Mouse (Mus musculus): ENCODE data around the gene Gm21969.

The Gm21969 gene

DNA sequence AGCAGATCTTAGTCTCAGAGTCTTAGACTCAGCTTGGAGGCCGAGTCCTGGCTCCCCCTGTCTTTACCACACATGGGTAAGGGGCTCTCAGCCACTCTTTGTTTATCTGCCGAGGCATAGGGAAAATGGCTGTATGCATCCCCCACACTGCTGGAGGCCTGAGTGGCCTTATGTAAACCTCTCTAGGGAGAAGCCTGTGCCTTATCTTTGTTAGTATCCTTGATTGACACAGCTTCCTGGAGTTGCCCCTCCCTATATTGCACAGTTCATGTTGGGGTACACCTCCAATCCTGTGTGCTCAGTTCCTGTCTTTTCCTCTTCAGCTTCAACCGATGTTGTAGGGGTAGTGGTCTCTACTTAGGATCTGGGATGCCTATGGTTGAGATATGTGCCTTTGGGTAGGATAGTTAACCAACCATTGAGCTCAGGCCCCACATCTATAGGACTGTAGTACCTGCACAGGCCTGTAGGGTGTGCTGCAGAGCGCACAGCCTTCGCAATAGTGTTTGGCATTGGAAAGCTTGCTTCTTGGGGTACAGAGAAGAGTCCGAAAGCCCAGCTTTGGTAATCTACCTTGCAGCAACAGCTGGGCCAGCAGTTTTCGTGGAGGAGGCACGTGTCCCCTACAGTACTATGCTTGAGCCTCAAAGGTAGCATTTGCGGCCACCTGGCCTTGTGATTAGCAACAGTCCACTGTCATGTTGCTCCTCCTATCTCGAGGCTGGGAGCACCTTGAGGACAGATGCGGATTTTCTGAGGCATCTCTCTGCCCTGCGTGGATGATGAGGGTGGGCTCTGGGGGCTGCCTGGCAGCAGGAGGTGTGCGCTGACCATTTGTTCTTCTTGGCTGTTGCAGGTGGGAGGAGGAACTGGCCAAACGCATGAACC, at the start of gene Gm21969:
Gene Gm21969 (plus strand): TSS at position 830 of the 888 bp plus-strand sequence.
- in situ Hi-C loops (cut with MboI): no loop called here

DNA sequence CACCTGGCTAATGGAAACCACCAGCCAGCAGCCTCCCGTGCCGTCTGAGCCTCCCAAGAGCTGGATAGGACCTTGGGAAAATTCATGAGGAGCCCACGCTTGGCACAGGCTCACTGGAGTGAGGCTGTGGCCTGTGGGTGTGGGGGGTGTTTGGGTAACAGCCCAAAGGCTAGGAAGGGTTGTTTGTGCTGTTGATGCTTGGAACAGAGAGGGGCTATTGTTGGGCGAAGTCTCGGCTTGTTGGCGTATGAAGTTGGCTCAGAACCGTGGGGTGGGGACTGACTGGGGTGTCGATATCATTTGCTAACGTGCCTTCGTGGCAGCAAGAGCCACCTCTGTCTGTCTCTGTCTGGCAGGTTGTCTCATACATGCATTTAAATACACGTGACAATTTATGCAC, 47.8 kb upstream of the Gm21969 start:
- in situ Hi-C loops (cut with MboI): no loop called here

DNA sequence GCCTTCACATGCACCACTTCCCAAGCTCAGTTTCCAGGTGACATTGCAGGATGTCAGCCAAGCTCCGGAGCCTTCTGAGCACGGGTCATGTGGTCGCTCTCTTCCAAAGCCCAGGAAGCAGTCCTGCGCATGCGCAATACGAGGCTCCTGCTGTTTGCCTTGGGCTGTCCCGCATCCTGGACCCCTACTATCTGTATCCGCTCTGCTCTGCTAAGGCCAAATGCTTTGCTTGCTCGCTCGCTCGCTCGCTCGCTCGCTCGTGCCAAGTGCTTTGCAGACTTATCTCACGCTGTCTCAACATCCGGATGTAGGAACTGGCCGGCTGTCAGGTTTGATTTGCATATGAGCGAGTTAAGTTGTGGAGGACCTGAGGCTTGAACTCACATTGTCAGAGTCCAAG, 47.0 kb upstream of the Gm21969 start:
- in situ Hi-C loops (cut with MboI): no loop called here

DNA sequence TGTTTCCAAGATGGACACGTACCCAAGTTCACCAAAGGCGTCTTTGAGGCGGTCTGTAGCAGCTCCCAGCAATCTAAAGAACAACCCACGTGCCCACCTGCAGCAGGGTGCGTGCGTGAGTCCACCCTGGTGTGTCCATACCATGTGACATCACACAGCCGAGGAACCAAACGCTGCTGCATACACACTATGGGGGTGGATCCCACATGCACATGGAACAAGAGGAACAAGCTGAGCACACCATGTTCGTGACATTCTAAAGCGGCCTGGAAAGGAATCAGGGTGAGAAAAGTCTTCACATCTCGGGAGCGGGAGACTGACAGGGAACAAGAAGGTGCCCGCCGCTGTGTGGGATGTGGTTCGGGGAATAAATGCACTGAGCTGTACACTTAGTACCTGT, 34.6 kb upstream of the Gm21969 start:
- in situ Hi-C loops (cut with MboI): no loop called here

DNA sequence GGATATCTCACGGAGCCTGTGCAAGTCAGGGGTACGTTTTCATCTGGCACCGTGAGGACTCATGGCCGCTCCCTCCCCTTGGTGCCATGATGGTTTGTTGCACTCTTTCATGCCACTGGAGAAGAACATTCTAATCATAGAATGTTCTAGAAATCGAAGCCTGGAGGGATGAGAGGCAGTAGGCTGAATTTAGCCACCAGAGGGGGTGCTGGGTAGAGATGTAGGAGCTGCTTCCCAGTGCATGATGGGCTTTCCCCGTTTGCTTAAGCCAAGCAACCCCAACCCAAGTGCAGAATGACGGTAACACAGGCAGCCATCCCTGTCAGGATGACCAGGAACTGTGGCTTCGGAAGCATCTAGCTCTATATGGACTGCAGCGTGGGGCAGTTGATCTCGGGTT, 32.2 kb upstream of the Gm21969 start:
- in situ Hi-C loops (cut with MboI): no loop called here

DNA sequence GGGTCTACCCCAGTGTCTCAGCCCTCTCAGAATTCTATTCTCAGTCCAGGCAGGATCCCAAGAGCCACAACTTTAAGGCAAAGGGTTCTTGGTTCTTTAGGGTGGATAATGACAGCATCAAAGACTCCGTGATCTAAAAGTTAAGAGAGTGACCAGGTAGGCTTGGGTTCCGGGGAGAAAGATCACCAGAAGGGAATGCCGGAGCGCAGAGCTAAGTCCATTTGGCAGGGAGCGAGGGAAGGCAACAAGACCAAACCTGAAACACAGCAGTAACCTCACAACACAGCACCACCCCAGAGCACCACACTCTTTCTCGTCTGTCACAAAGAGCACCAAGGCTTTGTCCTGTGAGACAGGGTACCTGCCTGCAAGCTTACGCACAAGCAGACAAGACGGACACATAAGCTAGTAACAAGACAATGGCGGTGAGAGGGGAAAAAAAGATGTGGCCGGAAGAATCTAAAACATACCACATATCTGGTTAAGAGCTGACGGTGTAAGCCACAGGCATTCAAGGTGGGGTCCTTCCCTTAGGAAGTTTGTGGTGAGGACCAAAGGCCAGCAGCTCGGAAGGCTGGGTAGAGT, 30.0 kb upstream of the Gm21969 start:
- in situ Hi-C loops (cut with MboI): no loop called here

GRCm38 (mm10) chr4:139574156-139574798, 28.7 kb upstream of the Gm21969 start:
- in situ Hi-C loops (cut with MboI): no loop called here

- in situ Hi-C loops (cut with MboI): no loop called here
Observed at GRCm38 (mm10) chr4:139574799-139575672, 27.9 kb upstream of the Gm21969 start.

- in situ Hi-C loops (cut with MboI): no loop called here
Observed at GRCm38 (mm10) chr4:139575673-139576003, 27.3 kb upstream of the Gm21969 start.

- in situ Hi-C loops (cut with MboI): no loop called here
Observed at GRCm38 (mm10) chr4:139576251-139576880, 26.6 kb upstream of the Gm21969 start.

DNA sequence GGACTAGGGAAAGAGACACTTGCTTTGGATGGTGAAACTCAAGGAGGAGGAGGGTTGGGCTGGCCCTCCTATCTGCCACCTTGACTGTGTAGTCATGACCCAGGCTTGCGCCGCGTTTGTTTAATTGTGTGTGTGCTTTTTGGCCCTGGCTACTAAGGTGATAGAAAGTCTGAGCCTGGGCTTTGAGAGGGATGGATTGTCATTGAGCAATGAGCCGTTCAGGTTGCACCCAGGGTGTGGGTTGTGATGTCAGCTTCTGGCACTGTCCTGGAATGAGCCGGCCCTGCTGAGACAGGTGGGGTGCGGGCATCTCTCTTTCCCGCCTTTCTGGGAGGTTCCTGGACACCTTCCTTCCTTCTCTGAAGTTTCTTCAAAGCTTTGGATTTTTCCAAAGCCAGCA, 26.0 kb upstream of the Gm21969 start:
- in situ Hi-C loops (cut with MboI): no loop called here

DNA sequence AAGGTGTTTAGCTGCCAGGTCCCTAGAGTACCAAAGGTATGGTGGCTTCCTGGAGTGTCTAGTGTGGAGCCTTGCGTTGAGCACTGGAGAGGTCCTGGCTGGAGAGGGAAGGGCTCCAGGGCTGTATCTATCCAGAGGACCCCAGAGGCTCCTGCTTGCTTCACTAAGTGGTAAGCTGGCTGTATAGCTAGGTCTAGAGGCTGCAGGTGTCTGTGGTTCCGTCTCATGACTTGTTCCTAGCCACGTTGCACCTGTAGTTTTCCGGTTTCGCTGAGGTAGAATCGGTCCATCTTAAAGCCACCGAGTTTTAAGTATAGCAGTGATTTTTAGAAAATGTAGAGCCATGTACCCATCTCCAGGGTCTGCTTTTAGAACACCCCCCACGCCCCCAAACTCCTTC, 24.6 kb upstream of the Gm21969 start:
- in situ Hi-C loops (cut with MboI): no loop called here

DNA sequence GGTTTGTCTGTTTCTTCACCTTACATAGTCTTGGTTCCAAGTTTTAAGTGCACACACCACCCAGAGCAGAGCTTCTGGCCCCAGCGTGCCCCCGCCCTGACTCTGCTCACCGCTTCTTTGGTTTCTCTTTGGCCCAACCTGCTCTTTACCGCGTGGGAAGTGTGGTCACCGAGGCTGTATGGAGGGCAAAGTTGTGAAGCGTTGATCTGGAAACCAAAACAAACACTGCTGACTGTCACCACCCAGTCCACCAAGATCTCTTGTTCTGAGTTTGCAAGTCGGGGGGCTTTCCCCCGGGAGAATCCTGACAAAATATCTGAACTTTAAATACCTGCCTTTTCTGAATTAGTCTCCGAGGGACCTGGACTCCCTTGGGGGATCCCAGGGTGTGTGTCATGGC, 24.0 kb upstream of the Gm21969 start:
- in situ Hi-C loops (cut with MboI): no loop called here

DNA sequence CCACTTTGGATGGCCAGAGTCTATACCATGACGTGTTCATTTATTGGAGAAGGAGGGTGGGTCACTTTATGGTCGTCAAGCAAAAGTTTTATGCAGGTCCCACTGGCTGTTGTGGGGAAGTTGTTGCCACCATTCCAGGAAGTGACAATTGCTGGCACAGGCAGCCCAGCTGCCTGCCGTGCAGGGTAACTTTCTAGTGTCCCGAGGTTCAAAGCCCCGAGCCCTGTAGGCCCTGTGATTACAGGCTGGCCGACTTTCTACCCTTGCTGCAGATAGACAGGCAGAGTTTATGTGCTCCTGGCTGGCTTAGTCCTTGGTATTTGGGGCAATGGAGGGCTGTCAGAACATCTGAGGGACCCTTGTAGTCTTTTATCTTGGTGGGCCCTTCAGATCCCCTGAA, 23.5 kb upstream of the Gm21969 start:
- in situ Hi-C loops (cut with MboI): no loop called here

DNA sequence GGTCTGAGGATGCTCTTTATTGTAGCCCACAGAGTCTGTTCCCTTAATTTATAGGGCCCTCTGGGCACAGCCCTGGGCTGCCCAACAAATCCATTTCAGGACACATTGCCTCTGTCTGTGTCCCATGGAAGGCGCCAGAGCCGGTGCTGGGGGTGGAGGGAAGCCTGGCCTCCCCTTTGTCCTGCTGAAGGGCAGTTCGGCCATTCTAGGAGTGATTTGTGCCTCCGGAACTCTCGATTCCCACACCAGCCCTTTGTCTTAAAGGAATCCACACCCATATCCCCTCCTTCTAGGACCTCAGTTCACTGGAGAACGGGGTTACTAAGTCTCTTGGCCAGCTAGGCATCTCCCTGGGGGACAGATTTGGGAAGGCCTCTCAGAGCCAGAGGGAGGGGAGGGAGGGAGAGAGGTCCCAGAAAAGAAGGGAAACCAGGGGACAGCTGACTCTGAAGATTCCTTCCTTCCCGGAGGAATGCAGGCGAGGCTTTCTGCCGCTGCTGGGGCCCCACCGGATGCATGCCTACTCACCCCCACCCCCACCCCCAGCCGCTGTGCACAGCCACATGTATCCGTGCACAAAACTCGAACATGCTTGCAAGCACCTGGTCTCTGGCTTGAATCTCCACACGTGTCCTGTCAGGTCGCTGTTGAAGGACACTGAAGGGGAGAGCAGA, 22.2 kb upstream of the Gm21969 start:
- in situ Hi-C loops (cut with MboI): no loop called here

GRCm38 (mm10) chr4:139581427-139582051, 21.4 kb upstream of the Gm21969 start:
- in situ Hi-C loops (cut with MboI): no loop called here

GRCm38 (mm10) chr4:139582346-139582745, 20.6 kb upstream of the Gm21969 start:
- in situ Hi-C loops (cut with MboI): no loop called here

DNA sequence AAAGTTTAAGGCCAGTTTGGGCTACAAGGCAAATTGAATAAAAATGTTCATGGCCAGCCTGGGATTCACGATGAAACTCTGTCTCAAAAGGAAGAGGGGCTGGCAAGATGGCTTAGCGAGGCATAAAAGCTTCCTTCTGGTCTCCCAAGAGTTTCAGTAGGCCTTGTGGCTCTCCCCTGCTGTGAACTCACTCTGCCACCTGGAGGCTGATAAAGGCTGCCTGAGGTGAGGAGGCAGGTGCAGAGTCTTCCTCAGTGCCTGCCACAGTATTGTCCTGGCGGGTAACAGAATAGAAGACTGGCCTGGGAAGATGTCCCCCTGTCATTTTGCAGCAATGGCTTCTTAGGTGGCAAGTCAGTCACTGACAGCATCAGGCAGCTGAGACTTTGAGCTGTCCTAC, 20.1 kb upstream of the Gm21969 start:
- in situ Hi-C loops (cut with MboI): no loop called here

DNA sequence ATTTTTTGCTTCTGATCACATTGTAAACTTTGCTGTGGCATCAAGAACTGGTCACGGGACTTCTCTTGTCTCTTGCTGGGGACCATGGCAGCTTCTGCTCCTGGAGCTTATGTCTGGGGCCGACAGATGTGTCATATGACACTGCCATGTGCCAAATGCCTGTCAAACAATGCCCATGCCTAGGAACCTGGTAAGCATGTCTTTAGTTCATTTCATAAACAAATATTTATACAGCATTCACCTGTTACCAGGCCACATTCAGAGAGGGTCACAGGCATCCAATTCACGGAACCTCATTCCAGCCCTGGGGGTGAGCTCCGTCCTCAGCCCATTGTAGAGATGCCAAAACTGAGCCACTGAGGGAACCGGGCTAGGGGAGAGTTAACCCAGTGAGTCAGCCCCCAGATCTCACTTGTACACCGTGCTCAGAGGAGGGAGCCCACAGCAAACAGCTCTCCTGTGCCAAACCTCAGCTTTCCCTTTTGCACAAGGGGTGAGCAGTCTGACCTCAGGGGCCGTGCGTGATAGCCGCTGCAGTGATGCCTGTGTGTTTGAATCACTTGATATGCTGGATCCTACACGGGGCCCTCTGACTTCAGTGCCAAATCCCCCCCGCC, 19.2 kb upstream of the Gm21969 start:
- in situ Hi-C loops (cut with MboI): no loop called here

GRCm38 (mm10) chr4:139584704-139585103, 18.3 kb upstream of the Gm21969 start:
- in situ Hi-C loops (cut with MboI): no loop called here
